Mouse (Mus musculus) cerebellum, adult (tissue): ENCODE data around the gene Polr2a.
"Not testable (repeated sequence)": the region's sequence is repeated elsewhere in the genome, so short reads cannot be mapped to it uniquely, and the experiment has no call there.

Source experiments
- ATAC-seq: cut with Nextera tagmentation; 2 replicates; pipeline ENCODE4 v1.9.2; 2017; ENCODE audit warnings: mild to moderate bottlenecking, moderate library complexity, mixed read lengths; ENCODE audit not compliant: insufficient number of reproducible peaks, low FRiP score, low TSS enrichment

Polr2a gene

GRCm38 (mm10) chr11:69708614-69709265 lies 49.7 kb downstream of the Polr2a start:
- no peak for ATAC-seq

- no peak for ATAC-seq
These were observed 50.5 kb downstream of the Polr2a start for GRCm38 (mm10) chr11:69707873-69708381.

- ATAC-seq = no peak
These were observed 51.0 kb downstream of the Polr2a start for GRCm38 (mm10) chr11:69707480-69707847.

- peak; percentile 89; the same call in 1 of the 2 replicates for ATAC-seq
These were observed 51.5 kb downstream of the Polr2a start for GRCm38 (mm10) chr11:69706775-69707479.

GRCm38 (mm10) chr11:69704613-69705010 lies 53.8 kb downstream of the Polr2a start:
- no peak for ATAC-seq

- no peak for ATAC-seq
These were observed 54.4 kb downstream of the Polr2a start for GRCm38 (mm10) chr11:69703814-69704612.

- ATAC-seq = not testable (repeated sequence)
These were observed 55.1 kb downstream of the Polr2a start for GRCm38 (mm10) chr11:69703381-69703780.

- not testable (repeated sequence) for ATAC-seq
These were observed 55.6 kb downstream of the Polr2a start for GRCm38 (mm10) chr11:69702886-69703285.

GRCm38 (mm10) chr11:69699595-69699994 lies 58.8 kb downstream of the Polr2a start:
- ATAC-seq = no peak

GRCm38 (mm10) chr11:69698574-69698973 lies 59.9 kb downstream of the Polr2a start:
- no peak for ATAC-seq

- ATAC-seq = no peak
These were observed 61.0 kb downstream of the Polr2a start for GRCm38 (mm10) chr11:69697396-69697795.

GRCm38 (mm10) chr11:69695361-69696181 lies 62.9 kb downstream of the Polr2a start, which contains the start of the genes Tnfsf12 and Tnfsfm13:
Tnfsf12 (minus strand) TSS chr11:69695849.
Tnfsfm13 (minus strand) TSS chr11:69696098.
- peak; percentile 45; the same call in 1 of the 2 replicates for ATAC-seq

- ATAC-seq = no peak
These were observed 63.4 kb downstream of the Polr2a start for GRCm38 (mm10) chr11:69695046-69695360.

GRCm38 (mm10) chr11:69693421-69693965 lies 64.9 kb downstream of the Polr2a start:
- ATAC-seq = no peak

- no peak for ATAC-seq
These were observed 65.6 kb downstream of the Polr2a start for GRCm38 (mm10) chr11:69692863-69693262.

GRCm38 (mm10) chr11:69692196-69692811 lies 66.1 kb downstream of the Polr2a start:
- no peak for ATAC-seq

GRCm38 (mm10) chr11:69689891-69690290 lies 68.5 kb downstream of the Polr2a start:
- no peak for ATAC-seq

- no peak for ATAC-seq
These were observed 71.4 kb downstream of the Polr2a start for GRCm38 (mm10) chr11:69687061-69687460.

- no peak for ATAC-seq
These were observed 72.1 kb downstream of the Polr2a start for GRCm38 (mm10) chr11:69686377-69686776.
